Mouse (Mus musculus): ENCODE measurements around the gene Zswim1.

DNA sequence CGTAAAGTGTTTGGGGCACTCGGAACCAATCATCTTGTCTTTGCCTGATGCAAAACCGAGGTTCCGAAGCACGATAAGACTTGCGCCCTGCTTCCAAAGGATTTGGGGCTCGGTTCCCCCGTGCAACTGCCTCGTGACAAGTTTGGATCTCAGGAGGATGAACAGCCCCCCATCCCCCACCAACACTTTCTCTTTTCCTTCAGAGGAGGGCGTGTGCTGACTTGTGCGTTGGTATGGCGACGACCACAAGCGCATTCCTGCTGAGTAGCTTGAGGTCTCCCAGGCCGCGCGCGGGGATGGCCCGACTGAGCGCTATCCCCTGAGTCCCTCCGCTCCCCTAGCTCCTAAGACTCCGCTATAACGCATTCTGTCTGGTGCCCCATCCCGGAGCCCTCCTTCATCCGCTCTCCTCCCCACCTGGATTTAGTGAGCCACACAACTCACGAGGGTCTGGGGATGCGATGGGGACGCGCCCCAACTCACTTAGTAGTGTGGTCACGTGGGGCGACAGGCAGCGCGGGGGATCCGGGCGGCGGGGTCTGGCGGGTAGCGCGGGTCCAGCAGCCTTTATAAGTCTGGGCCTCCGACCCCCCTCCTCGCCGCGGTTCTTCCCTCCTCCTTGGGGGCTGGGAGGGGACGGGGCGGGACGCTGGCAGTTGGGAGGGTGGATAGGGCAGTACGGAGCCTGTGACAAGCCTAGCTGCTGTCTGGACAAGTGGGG lies 34.8 kb downstream of the Zswim1 start, which contains the start of gene Pltp:
- TF ChIP-seq CTCF (conservative IDR thresholded peaks at IDR 0.05; ENCODE audit: insufficient read depth, insufficient read length, low read depth, low read length) (no peak), POLR2A (IDR thresholded peaks at IDR 0.05; ENCODE audit: low read depth, low read length) (no peak)
